Mouse (Mus musculus) lung, adult 2 months (tissue): Measurements from ENCODE around the gene Sox5.

Experiments used
- CTCF ChIP-seq: fragments of 200-500 bp; IDR thresholded peaks from 2 replicates; pipeline ENCODE4 v1.5.1; 2011; ENCODE audit warnings: mild to moderate bottlenecking, low read length, control low read depth; ENCODE audit not compliant: insufficient read depth
- POLR2A ChIP-seq: fragments of 200-500 bp; IDR thresholded peaks from 2 replicates; pipeline ENCODE4 v1.6.1; 2011; ENCODE audit warnings: low read depth, mild to moderate bottlenecking, control low read depth, low read length, borderline replicate concordance; ENCODE audit errors: extremely low read depth

DNA sequence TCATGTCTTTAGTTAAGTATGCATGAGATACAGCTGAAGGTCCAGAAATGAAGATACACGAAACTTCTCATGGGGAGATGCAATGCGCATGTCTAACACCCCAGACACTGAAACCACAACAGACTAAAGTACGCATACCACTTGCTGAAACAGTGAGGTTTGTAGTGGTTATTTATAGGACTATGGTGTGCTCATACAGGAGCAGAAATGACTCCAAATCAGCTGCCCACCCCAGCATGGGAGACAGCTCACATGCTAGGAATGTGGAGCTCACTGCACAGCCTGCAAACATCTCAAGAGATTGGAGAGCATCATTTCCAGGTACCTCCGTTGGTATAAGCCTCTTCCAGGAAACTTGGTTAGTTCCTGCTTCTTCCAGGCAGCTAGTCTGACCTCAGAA lies 178.9 kb downstream of the Sox5 start:
- TF ChIP-seq POLR2A (no peak), CTCF (no peak)
